Mouse (Mus musculus): ENCODE results near the gene Nasp. TPM values are rescaled to one million over a fixed set of nuclear protein-coding genes. Genes with fewer than 3 reads are reported as not detected.

Gene Nasp
- polyA plus RNA-seq, 1 experiment = 5.4 TPM

Other genes with a start within 250 kb of the Nasp start
- 65.4 and 117 TPM in 2 replicates for gene Mast2, start 163.8 kb downstream of the Nasp start, polyA plus RNA-seq (2012; rRNA removed)
- gene Ipp, start 120.4 kb downstream of the Nasp start, polyA plus RNA-seq (2012; rRNA removed) = 2.0 and 3.0 TPM in 2 replicates
- gene Tmem69, start 72.0 kb downstream of the Nasp start, polyA plus RNA-seq (2012; rRNA removed) = 5.4 and 5.6 TPM in 2 replicates
- gene Gpbp1l1, start 70.3 kb downstream of the Nasp start, polyA plus RNA-seq (2012; rRNA removed) = 69.3 and 74.4 TPM in 2 replicates
- gene Ccdc17, start 31.3 kb downstream of the Nasp start, polyA plus RNA-seq (2012; rRNA removed) = 6.1 and 8.2 TPM in 2 replicates
- gene Akr1a1, start 23.7 kb upstream of the Nasp start, polyA plus RNA-seq (2012; rRNA removed) = 937 and 1,000 TPM in 2 replicates
- gene Prdx1, start 57.6 kb upstream of the Nasp start, polyA plus RNA-seq (2012; rRNA removed) = 346 and 395 TPM in 2 replicates
- gene Mmachc, start 80.5 kb upstream of the Nasp start, polyA plus RNA-seq (2012; rRNA removed) = 9.1 and 9.3 TPM in 2 replicates
- 19.4 and 23.9 TPM in 2 replicates for gene Ccdc163, start 80.6 kb upstream of the Nasp start, polyA plus RNA-seq (2012; rRNA removed)
- gene Tesk2, start 93.0 kb upstream of the Nasp start, polyA plus RNA-seq (2012; rRNA removed) = 14.6 and 21.5 TPM in 2 replicates
- 22.0 and 24.9 TPM in 2 replicates for gene Toe1, start 179.7 kb upstream of the Nasp start, polyA plus RNA-seq (2012; rRNA removed)
- 4.7 and 5.6 TPM in 2 replicates for gene Mutyh, start 179.8 kb upstream of the Nasp start, polyA plus RNA-seq (2012; rRNA removed)
- gene Hpdl, start 193.8 kb upstream of the Nasp start, polyA plus RNA-seq (2012; rRNA removed) = 8.3 and 8.4 TPM in 2 replicates
- 6.4 and 10.7 TPM in 2 replicates for gene Zswim5, start 249.4 kb upstream of the Nasp start, polyA plus RNA-seq (2012; rRNA removed)